Mouse (Mus musculus) CH12.LX (cell line): ENCODE measurements around the gene Galnt9. TPM values are rescaled to one million over a fixed set of nuclear protein-coding genes. Genes with fewer than 3 reads are reported as not detected.

Experiments used
- DNase-seq: peaks from one replicate; pipeline ENCODE4 v3.0.0-alpha.2; 2013; ENCODE audit errors: extremely low read depth
- H3K27ac ChIP-seq: 2 replicates; pipeline ENCODE4 v1.5.1; 2012; ENCODE audit warnings: low read depth, mild to moderate bottlenecking, control low read depth, moderate library complexity; ENCODE audit not compliant: insufficient read depth
- H3K27me3 ChIP-seq: replicated peaks from 2 replicates; pipeline ENCODE3; 2012; ENCODE audit warnings: inconsistent platforms
- H3K36me3 ChIP-seq, 2 experiments: replicated peaks in 1 of 2; 2 replicates each; pipeline versions ENCODE3 to v1.6.1; 2012; ENCODE audit warnings: inconsistent platforms in 1 of 2, low read length in 1 of 2, mild to moderate bottlenecking in 1 of 2, mixed read lengths in 1 of 2, moderate library complexity in 1 of 2; ENCODE audit not compliant: control insufficient read depth in 1 of 2, insufficient read depth in 1 of 2
- H3K4me1 ChIP-seq, 2 experiments: 2 replicates each; pipeline ENCODE4 v1.6.1; 2012; ENCODE audit warnings: inconsistent platforms in 1 of 2, moderate library complexity in 1 of 2; ENCODE audit not compliant: insufficient read depth in 2 of 2, control insufficient read depth in 1 of 2
- H3K4me2 ChIP-seq: 2 replicates; pipeline ENCODE4 v1.6.1; 2012; ENCODE audit warnings: low read depth, mild to moderate bottlenecking, control low read depth; ENCODE audit not compliant: poor library complexity, insufficient read depth, severe bottlenecking
- H3K4me3 ChIP-seq, 3 experiments: fragments of 150-350 bp in 1 of 3; sonication (generic) in 1 of 3; replicated peaks in 1 of 3; 2 replicates each; pipeline versions ENCODE3 to v1.5.1; 2011 to 2012; ENCODE audit warnings: low read depth in 2 of 3, low read length in 2 of 3, mild to moderate bottlenecking in 2 of 3, moderate library complexity in 2 of 3, control low read depth in 1 of 3, improper control_type of control experiment in 1 of 3, inconsistent platforms in 1 of 3, mixed read lengths in 1 of 3; ENCODE audit not compliant: poor library complexity in 1 of 3
- H3K79me2 ChIP-seq: replicated peaks from 2 replicates; pipeline ENCODE4 v1.6.1; 2012; ENCODE audit warnings: mild to moderate bottlenecking, moderate library complexity; ENCODE audit not compliant: control insufficient read depth, poor library complexity, insufficient read depth, severe bottlenecking; ENCODE audit errors: extremely low read depth
- H3K9ac ChIP-seq: 2 replicates; pipeline ENCODE4 v1.6.1; 2012; ENCODE audit warnings: low read depth, mild to moderate bottlenecking, control low read depth, moderate library complexity; ENCODE audit not compliant: insufficient read depth
- H3K9me3 ChIP-seq: replicated peaks from 2 replicates; pipeline ENCODE3; 2012; ENCODE audit warnings: low read length, inconsistent platforms, mixed read lengths
- CHD2 ChIP-seq: IDR thresholded peaks from 2 replicates; pipeline ENCODE4 v1.6.1; 2011; ENCODE audit warnings: low read length, improper control_type of control experiment
- CTCF ChIP-seq, 2 experiments: IDR thresholded peaks in 1 of 2; conservative IDR thresholded peaks in 1 of 2; 2 replicates each; pipeline ENCODE4 v1.5.1; 2011 to 2012; ENCODE audit warnings: low read depth in 2 of 2, low read length in 2 of 2, improper control_type of control experiment in 1 of 2, inconsistent platforms in 1 of 2, mild to moderate bottlenecking in 1 of 2, moderate library complexity in 1 of 2
- EP300 ChIP-seq: IDR thresholded peaks from 2 replicates; pipeline ENCODE4 v1.6.1; 2011; ENCODE audit warnings: low read length, improper control_type of control experiment
- IRF4 ChIP-seq: IDR thresholded peaks from 2 replicates; pipeline ENCODE4 v1.6.1; 2014; ENCODE audit warnings: low read depth, mild to moderate bottlenecking, inconsistent platforms, low read length, improper control_type of control experiment
- JUN ChIP-seq: IDR thresholded peaks from 2 replicates; pipeline ENCODE4 v1.6.1; 2011; ENCODE audit warnings: low read depth, mild to moderate bottlenecking, low read length, improper control_type of control experiment, moderate library complexity; ENCODE audit not compliant: insufficient read depth
- JUND ChIP-seq: conservative IDR thresholded peaks from 2 replicates; pipeline ENCODE4 v1.6.1; 2011; ENCODE audit warnings: low read depth, low read length, improper control_type of control experiment
- MAFK ChIP-seq: IDR thresholded peaks from 2 replicates; pipeline ENCODE4 v1.6.1; 2011; ENCODE audit warnings: low read length, improper control_type of control experiment; ENCODE audit not compliant: insufficient replicate concordance
- MAX ChIP-seq: IDR thresholded peaks from 2 replicates; pipeline ENCODE4 v1.6.1; 2011; ENCODE audit warnings: low read length, improper control_type of control experiment
- MYC ChIP-seq: IDR thresholded peaks from 2 replicates; pipeline ENCODE4 v1.6.1; 2011; ENCODE audit warnings: low read depth, mild to moderate bottlenecking, improper control_type of control experiment, low read length
- NELFE ChIP-seq: IDR thresholded peaks from 2 replicates; pipeline ENCODE4 v1.6.1; 2011; ENCODE audit warnings: low read depth, low read length, improper control_type of control experiment
- NRF1 ChIP-seq: IDR thresholded peaks from 2 replicates; pipeline ENCODE4 v1.6.1; 2014; ENCODE audit warnings: low read depth, mild to moderate bottlenecking, inconsistent platforms, low read length, improper control_type of control experiment, moderate library complexity
- PAX5 ChIP-seq: IDR thresholded peaks from 2 replicates; pipeline ENCODE4 v1.6.1; 2012; ENCODE audit warnings: low read length, inconsistent platforms, mixed read lengths
- RAD21 ChIP-seq: IDR thresholded peaks from 2 replicates; pipeline ENCODE4 v1.6.1; 2011; ENCODE audit warnings: low read depth, mild to moderate bottlenecking, low read length, improper control_type of control experiment, moderate library complexity
- RCOR1 ChIP-seq: conservative IDR thresholded peaks from 2 replicates; pipeline ENCODE4 v1.6.1; 2012; ENCODE audit warnings: low read depth, mild to moderate bottlenecking, inconsistent platforms, low read length, improper control_type of control experiment
- SIN3A ChIP-seq: IDR thresholded peaks from 2 replicates; pipeline ENCODE4 v1.6.1; 2012; ENCODE audit warnings: low read length, improper control_type of control experiment, inconsistent platforms
- TCF12 ChIP-seq: IDR thresholded peaks from 2 replicates; pipeline ENCODE4 v1.6.1; 2014; ENCODE audit warnings: low read depth, mild to moderate bottlenecking, inconsistent platforms, low read length, improper control_type of control experiment
- UBTF ChIP-seq: IDR thresholded peaks from 2 replicates; pipeline ENCODE4 v1.6.1; 2012; ENCODE audit warnings: low read depth, mild to moderate bottlenecking, inconsistent platforms, low read length, improper control_type of control experiment, moderate library complexity
- USF1 ChIP-seq: IDR thresholded peaks from 2 replicates; pipeline ENCODE4 v1.6.1; 2014; ENCODE audit warnings: low read depth, mild to moderate bottlenecking, inconsistent platforms, low read length, improper control_type of control experiment
- ZC3H11A ChIP-seq: IDR thresholded peaks from 2 replicates; pipeline ENCODE4 v1.6.1; 2012; ENCODE audit warnings: low read depth, mild to moderate bottlenecking, inconsistent platforms, low read length, improper control_type of control experiment
- ZKSCAN1 ChIP-seq: IDR thresholded peaks from 2 replicates; pipeline ENCODE4 v1.6.1; 2012; ENCODE audit warnings: low read depth, inconsistent platforms, low read length, improper control_type of control experiment, borderline replicate concordance
- ZMIZ1 ChIP-seq: IDR thresholded peaks from 2 replicates; pipeline ENCODE4 v1.6.1; 2012; ENCODE audit warnings: low read depth, mild to moderate bottlenecking, inconsistent platforms, low read length, improper control_type of control experiment
- dilution Hi-C: fragments of 300-500 bp; cut with MboI; formaldehyde crosslinking; loops from 2 replicates; pipeline ENCODE4 v1.14.3; 2020; ENCODE audit warnings: low sequenced_read_pairs; ENCODE audit not compliant: extremely low pct_unique_long_range_greater_than_20kb, extremely low pct_ligation_motif_present
- in situ Hi-C: fragments of 300-500 bp; cut with MboI; formaldehyde crosslinking; loops from 3 replicates; pipeline ENCODE4 v1.14.3; 2019; ENCODE audit warnings: low sequenced_read_pairs, low pct_ligation_motif_present, low pct_unique_long_range_greater_than_20kb, mixed read lengths
- polyA plus RNA-seq: library from polyadenylated mRNA; unstranded; fragments of >175 nt; gene quantifications from 2 replicates; pipeline ENCODE4 v1.2.1, GENCODE M21; 2012; ENCODE audit warnings: low read depth; ENCODE audit not compliant: insufficient read length
- total RNA-seq, 2 experiments: library from RNA; depleted of rRNA; stranded (reverse); fragments of 300-350 nt in 1 of 2; fragments of >200 nt in 1 of 2; gene quantifications; 2 replicates each; pipeline ENCODE4 v1.2.3; 2012 to 2014

Galnt9 gene
- total and polyA plus RNA-seq, 3 experiments, result not detected

- Histone ChIP-seq H3K27ac (no peak overlapping the region), H3K27me3 (peaks cover 43% of the 10 kb centered on the region), H3K36me3 (no peaks in the 10 kb centered on the region), H3K4me3 (no peak overlapping the region), H3K9me3 (no peaks in the 10 kb centered on the region), H3K79me2 (no peaks in the 10 kb centered on the region), H3K4me1 (no peaks in the 10 kb centered on the region), H3K4me2 (no peak overlapping the region), H3K9ac (no peak overlapping the region)
- no peak for DNase-seq
- dilution Hi-C loops (no loop called here), in situ Hi-C loops (no loop called here)
- TF ChIP-seq RCOR1 (no peak), ZC3H11A (no peak), JUN (no peak), RAD21 (no peak), PAX5 (no peak), MAX (no peak), NRF1 (no peak), ZMIZ1 (no peak)
These were observed 23.4 kb downstream of the Galnt9 start for GRCm38 (mm10) chr5:110567547-110567946.

GRCm38 (mm10) chr5:110574888-110575287 is 30.7 kb downstream of the Galnt9 start:
- H3K36me3 ChIP-seq, result no peaks in the 10 kb centered on the region
- no peak for DNase-seq
- in situ Hi-C loops (no loop called here), dilution Hi-C loops (no loop called here)
- H3K9ac ChIP-seq, result no peak overlapping the region
- H3K4me1 ChIP-seq, result no peaks in the 10 kb centered on the region
- no peak overlapping the region for H3K4me2 ChIP-seq
- TF ChIP-seq PAX5, result no peak
- no peak for TF ChIP-seq EP300
- no peak for TF ChIP-seq NELFE
- no peak for TF ChIP-seq IRF4
- TF ChIP-seq TCF12, result no peak
- TF ChIP-seq MYC, result no peak
- no peak for TF ChIP-seq CHD2
- no peak for TF ChIP-seq MAFK
- TF ChIP-seq JUN, result no peak
- no peak for TF ChIP-seq CTCF (conservative IDR thresholded peaks at IDR 0.05 in 1 of 2, IDR thresholded peaks at IDR 0.05 in 1 of 2; ENCODE audit: low read depth in 2 of 2, low read length in 2 of 2)
- TF ChIP-seq JUND, result no peak
- TF ChIP-seq SIN3A, result no peak
- no peak for TF ChIP-seq MAX
- TF ChIP-seq USF1, result no peak
- no peak for TF ChIP-seq NRF1
- no peak for TF ChIP-seq ZKSCAN1
- TF ChIP-seq UBTF, result no peak
- TF ChIP-seq RAD21, result no peak
- H3K79me2 ChIP-seq, result no peaks in the 10 kb centered on the region
- no peak overlapping the region for H3K4me3 ChIP-seq
- no peak overlapping the region for H3K27ac ChIP-seq
- peaks cover 71% of the 10 kb centered on the region for H3K27me3 ChIP-seq
- no peaks in the 10 kb centered on the region for H3K9me3 ChIP-seq
